Mouse (Mus musculus) cortical plate, adult 2 months (tissue): ENCODE results near the gene Slc4a10. TPM values are rescaled to one million over a fixed set of nuclear protein-coding genes. Genes with fewer than 3 reads are reported as not detected.
"Not testable (repeated sequence)": the region's sequence is repeated elsewhere in the genome, so short reads cannot be mapped to it uniquely, and the experiment has no call there.

Experiments used
- H3K27ac ChIP-seq: fragments of 200-500 bp; 2 replicates; pipeline ENCODE4 v1.5.1; 2012; ENCODE audit warnings: low read length, control low read depth, inconsistent platforms; ENCODE audit not compliant: insufficient read depth
- H3K4me1 ChIP-seq: fragments of 200-500 bp; 2 replicates; pipeline ENCODE4 v1.6.1; 2011; ENCODE audit warnings: low read length; ENCODE audit not compliant: control insufficient read depth, insufficient read depth
- H3K4me3 ChIP-seq: fragments of 200-500 bp; 2 replicates; pipeline ENCODE4 v1.5.1; 2011; ENCODE audit warnings: mild to moderate bottlenecking, low read length, control low read depth; ENCODE audit not compliant: insufficient read depth
- CTCF ChIP-seq: fragments of 200-500 bp; IDR thresholded peaks from 2 replicates; pipeline ENCODE4 v1.5.1; 2011; ENCODE audit warnings: mild to moderate bottlenecking, control low read depth, low read length; ENCODE audit not compliant: insufficient read depth; ENCODE audit errors: extremely low read depth
- POLR2A ChIP-seq: fragments of 200-500 bp; IDR thresholded peaks from 2 replicates; pipeline ENCODE4 v1.6.1; 2011; ENCODE audit warnings: mild to moderate bottlenecking, low read length, control low read depth; ENCODE audit not compliant: insufficient read depth; ENCODE audit errors: extremely low read depth
- polyA plus RNA-seq: library from polyadenylated mRNA; depleted of rRNA; stranded (reverse); fragments of >200 nt; gene quantifications from 2 replicates; pipeline ENCODE4 v1.2.3, GENCODE M21; 2012; rRNA removed

The Slc4a10 gene
- 112 and 122 TPM in 2 replicates for polyA plus RNA-seq

DNA sequence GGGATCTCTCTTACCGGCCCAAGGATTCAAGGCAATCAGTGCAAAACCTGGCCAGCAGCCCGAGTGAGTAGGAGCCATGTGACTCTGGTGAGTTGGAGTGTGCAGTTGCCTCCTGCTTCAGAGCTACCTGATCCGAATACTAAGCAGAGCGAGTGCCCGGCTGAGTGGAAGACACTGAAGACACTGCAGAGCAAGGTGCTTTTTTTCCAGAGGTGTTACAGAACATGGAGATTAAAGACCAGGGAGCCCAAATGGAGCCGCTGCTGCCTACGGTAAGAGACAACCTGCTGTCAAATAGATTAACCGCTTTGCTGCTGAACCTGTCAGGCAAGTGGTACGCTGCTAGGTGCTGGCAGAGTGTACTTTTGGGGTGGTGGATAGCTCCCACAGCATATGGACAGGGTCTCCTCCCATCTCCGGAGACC is at the start of gene Slc4a10:
Slc4a10 (plus strand) TSS at position 42 of the 425 bp plus-strand sequence.
- no peak for TF ChIP-seq CTCF
- TF ChIP-seq POLR2A = peak; percentile 84
- H3K4me3 ChIP-seq = peak within 1 kb of the TSS; percentile 83
- peak within 1 kb of the TSS; percentile 77 for H3K27ac ChIP-seq
- no peaks in the 10 kb centered on the region for H3K4me1 ChIP-seq

DNA sequence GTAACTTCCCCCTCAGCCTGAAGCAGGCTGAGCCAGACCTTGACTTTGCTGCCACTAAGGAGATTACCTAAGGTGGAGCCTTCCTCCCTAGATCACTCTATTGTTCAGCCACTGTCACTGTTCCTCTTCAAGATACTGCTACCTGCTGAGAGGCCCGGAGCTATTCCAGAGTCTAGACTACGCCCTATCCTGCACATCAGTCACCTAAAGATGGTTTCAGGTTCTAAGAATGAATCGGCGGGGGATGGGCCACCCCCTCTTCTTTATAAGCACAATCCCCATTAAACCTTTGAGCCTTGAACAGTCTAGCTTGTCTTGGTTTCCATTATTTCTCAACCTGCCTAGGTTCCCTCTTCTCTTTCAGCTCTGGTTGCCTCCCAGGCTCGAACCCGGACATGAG is 45.0 kb upstream of the Slc4a10 start:
- H3K27ac ChIP-seq, H3K4me3 ChIP-seq, H3K4me1 ChIP-seq: not testable (repeated sequence)

DNA sequence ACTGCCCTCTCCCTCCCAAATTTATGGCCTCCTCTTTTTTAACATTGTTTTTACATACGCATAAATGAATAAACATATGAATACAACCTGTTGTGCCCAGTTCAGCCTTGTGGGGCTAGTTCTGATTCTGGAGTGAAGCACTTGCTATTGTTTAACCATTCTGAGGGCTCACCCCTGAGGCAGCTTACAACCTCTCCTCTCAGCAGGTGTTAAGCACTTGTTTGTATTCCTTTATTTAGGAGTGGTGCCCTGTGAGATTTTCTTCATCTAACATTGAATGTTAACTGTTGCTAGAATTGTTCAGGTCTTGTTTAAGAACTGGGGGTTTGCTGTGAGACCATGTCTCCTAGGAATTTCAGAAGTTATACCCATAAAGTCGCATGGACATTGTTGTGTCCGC is 28.1 kb upstream of the Slc4a10 start:
- Histone ChIP-seq H3K27ac (no peak overlapping the region), H3K4me3 (no peak overlapping the region), H3K4me1 (no peaks in the 10 kb centered on the region)
- TF ChIP-seq CTCF = no peak
- TF ChIP-seq POLR2A = no peak

GRCm38 (mm10) chr2:62046861-62047503 is 720 bp downstream of the Slc4a10 start:
- H3K27ac ChIP-seq = peak overlapping the region; percentile 77
- no peaks in the 10 kb centered on the region for H3K4me1 ChIP-seq
- H3K4me3 ChIP-seq = peak overlapping the region; percentile 83
- TF ChIP-seq CTCF (no peak), POLR2A (no peak; the same call in 1 of the 2 replicates)

GRCm38 (mm10) chr2:62047504-62048005 is 1.3 kb downstream of the Slc4a10 start:
- H3K4me1 ChIP-seq = no peaks in the 10 kb centered on the region
- TF ChIP-seq POLR2A (peak; percentile 89), CTCF (no peak)
- peak overlapping the region; percentile 77 for H3K27ac ChIP-seq
- peak overlapping the region; percentile 83 for H3K4me3 ChIP-seq

DNA sequence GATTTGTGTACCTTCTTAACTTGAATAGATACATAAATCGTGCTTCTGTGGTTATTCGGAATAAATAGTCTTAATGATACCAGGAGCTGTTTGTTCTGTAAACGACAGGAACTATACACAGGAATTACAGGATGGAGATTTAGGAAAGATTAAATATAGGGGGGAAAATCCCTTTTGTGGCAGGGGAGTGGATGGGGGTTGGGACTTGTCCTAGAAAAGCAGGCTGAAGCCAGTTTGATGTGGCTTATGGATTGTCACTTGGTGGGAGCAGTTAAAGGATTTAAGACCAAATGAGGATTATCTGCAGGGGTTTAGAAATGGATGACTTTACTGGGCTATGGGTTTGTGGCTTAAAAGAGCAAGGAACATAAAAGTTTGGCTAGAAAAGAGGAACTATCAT is 1.9 kb downstream of the Slc4a10 start:
- Histone ChIP-seq H3K4me3 (peak overlapping the region; percentile 83), H3K27ac (no peak overlapping the region), H3K4me1 (no peaks in the 10 kb centered on the region)
- TF ChIP-seq CTCF (no peak), POLR2A (no peak)

DNA sequence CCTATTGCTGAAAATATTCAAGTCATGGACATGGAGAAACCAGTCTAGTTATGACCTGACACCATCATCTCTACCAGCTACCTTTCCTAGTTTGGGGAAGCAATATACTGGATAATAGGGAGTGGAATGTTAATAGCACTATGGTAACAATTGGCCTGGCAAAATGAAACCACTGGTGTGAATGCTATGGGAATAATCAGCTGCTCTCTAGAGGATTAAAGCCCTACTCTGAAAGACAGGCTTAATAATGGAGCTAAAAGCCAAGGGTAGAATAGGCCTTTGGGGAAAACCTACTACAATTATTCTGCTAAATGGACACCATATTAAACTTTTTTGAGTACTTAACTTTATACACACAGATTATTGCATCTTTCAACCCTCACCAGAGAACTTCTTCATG is 30.2 kb downstream of the Slc4a10 start:
- Histone ChIP-seq H3K27ac (no peak overlapping the region), H3K4me1 (no peaks in the 10 kb centered on the region), H3K4me3 (no peak overlapping the region)
- TF ChIP-seq POLR2A (no peak), CTCF (no peak)

- no peak for TF ChIP-seq CTCF
- TF ChIP-seq POLR2A = no peak
- no peaks in the 10 kb centered on the region for H3K4me1 ChIP-seq
- no peak overlapping the region for H3K27ac ChIP-seq
- H3K4me3 ChIP-seq = no peak overlapping the region
Observed at GRCm38 (mm10) chr2:62087566-62087965, 41.3 kb downstream of the Slc4a10 start.

DNA sequence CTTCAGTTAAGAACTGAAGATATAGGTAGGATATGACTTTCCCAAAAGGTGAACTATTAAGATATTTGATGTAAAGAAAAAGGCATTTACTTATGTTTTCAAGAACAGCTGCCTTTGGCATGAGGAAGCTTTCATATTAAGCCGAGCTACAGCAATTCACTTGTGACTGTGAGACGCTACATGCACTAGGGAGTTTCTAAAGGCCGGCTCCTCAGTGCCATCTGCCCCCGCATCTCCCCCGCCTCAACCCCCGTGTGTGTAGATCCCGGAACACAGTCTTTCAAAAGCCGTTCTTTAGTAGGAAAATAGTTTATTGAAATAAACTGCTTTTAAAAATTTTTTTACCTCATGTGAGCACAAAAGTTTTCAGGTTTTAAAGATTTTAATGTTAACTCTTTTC is 42.5 kb downstream of the Slc4a10 start:
- Histone ChIP-seq H3K4me3 (no peak overlapping the region), H3K27ac (no peak overlapping the region), H3K4me1 (no peaks in the 10 kb centered on the region)
- TF ChIP-seq POLR2A (no peak), CTCF (no peak)

- Histone ChIP-seq H3K4me1 (no peaks in the 10 kb centered on the region), H3K4me3 (no peak overlapping the region), H3K27ac (no peak overlapping the region)
- TF ChIP-seq POLR2A (no peak), CTCF (no peak)
Observed at GRCm38 (mm10) chr2:62089208-62089607, 42.9 kb downstream of the Slc4a10 start.

GRCm38 (mm10) chr2:62100526-62100925 is 54.3 kb downstream of the Slc4a10 start:
- Histone ChIP-seq H3K27ac (no peak overlapping the region), H3K4me1 (no peaks in the 10 kb centered on the region), H3K4me3 (no peak overlapping the region)
- no peak for TF ChIP-seq CTCF
- no peak for TF ChIP-seq POLR2A
